Mouse (Mus musculus) olfactory bulb, adult 2 months (tissue): ENCODE data around the gene Kpnb1. TPM values are rescaled to one million over a fixed set of nuclear protein-coding genes. Genes with fewer than 3 reads are reported as not detected.

ENCODE experiments used
- H3K27ac ChIP-seq: fragments of 200-500 bp; 2 replicates; pipeline ENCODE4 v1.5.1; 2012; ENCODE audit warnings: low read depth, low read length; ENCODE audit not compliant: insufficient read depth
- H3K4me1 ChIP-seq: fragments of 200-500 bp; 2 replicates; pipeline ENCODE4 v1.6.1; 2012; ENCODE audit warnings: low read length; ENCODE audit not compliant: control insufficient read depth, insufficient read depth
- H3K4me3 ChIP-seq: fragments of 200-500 bp; 2 replicates; pipeline ENCODE4 v1.5.1; 2012; ENCODE audit warnings: mild to moderate bottlenecking, low read depth, low read length, moderate library complexity; ENCODE audit not compliant: insufficient read depth
- CTCF ChIP-seq: fragments of 200-500 bp; IDR thresholded peaks from 2 replicates; pipeline ENCODE4 v1.5.1; 2012; ENCODE audit warnings: low read depth, mild to moderate bottlenecking, low read length, moderate library complexity; ENCODE audit not compliant: insufficient read depth
- POLR2A ChIP-seq: fragments of 200-500 bp; IDR thresholded peaks from 2 replicates; pipeline ENCODE4 v1.6.1; 2012; ENCODE audit warnings: mild to moderate bottlenecking, low read depth, low read length, moderate library complexity; ENCODE audit not compliant: insufficient read depth
- WGBS: fragments of 180-500 bp; shearing (Covaris S2); methylation state at CpG from one replicate; pipeline ENCODE4 v1.1.7; 2018; 5-methylcytosine and 5-hydroxymethylcytosine counted together
- polyA plus RNA-seq: library from polyadenylated mRNA; stranded (reverse); fragments of >200 nt; gene quantifications from 2 replicates; pipeline ENCODE4 v1.2.4, GENCODE M21; 2012; ENCODE audit warnings: low replicate concordance; ENCODE audit not compliant: missing spikeins, insufficient read depth, insufficient read length

Gene Kpnb1
- polyA plus RNA-seq, 1 experiment = not detected

DNA sequence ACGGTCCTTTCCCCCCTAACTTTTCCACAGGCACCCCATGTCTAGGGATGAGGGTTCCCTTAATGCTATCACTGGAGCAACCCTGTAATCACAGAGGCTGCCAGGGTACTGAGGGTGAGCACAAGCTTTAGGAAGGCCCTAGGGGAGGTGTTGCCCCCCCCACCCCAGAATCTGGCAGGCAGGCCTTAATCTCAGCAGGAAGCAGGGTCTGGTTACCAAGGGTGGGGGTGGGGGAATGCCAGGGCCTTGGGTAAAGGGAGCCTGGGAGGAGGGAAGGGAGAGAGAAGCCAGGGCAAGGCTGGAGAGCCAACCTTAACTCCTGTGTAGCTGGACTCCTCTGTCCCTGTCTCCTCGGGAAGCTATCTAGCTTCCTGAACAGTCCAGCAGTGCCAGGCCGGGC, 67.0 kb downstream of the Kpnb1 start:
- Histone ChIP-seq H3K4me1 (no peaks in the 10 kb centered on the region), H3K4me3 (no peak overlapping the region), H3K27ac (no peak overlapping the region)
- TF ChIP-seq CTCF = no peak
- no peak for TF ChIP-seq POLR2A
- 87% methylated on average over 3 of the region's 3 CpGs for WGBS

DNA sequence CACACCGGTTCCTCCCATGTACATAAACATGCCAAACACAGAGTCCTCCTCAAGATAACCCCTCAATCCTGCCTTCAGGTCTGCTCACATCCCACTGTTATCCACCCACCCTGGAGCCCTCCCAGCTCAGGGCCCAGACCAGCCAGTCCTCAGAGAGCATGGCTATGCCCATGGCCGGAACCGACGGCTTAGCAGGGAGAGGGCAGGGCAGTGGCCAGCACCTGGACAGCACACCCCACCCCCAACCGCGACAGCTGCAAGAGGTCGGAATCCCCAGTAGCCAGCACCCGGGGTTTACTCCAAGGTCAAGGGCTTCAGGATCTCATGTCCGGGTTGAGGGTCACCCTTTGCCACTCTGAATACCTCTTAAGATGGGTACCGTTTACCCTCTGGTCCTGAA, 67.5 kb downstream of the Kpnb1 start:
- no peak for TF ChIP-seq CTCF
- no peak for TF ChIP-seq POLR2A
- WGBS = 79% methylated on average over 10 of the region's 10 CpGs
- H3K4me1 ChIP-seq = no peaks in the 10 kb centered on the region
- H3K27ac ChIP-seq = no peak overlapping the region
- no peak overlapping the region for H3K4me3 ChIP-seq

DNA sequence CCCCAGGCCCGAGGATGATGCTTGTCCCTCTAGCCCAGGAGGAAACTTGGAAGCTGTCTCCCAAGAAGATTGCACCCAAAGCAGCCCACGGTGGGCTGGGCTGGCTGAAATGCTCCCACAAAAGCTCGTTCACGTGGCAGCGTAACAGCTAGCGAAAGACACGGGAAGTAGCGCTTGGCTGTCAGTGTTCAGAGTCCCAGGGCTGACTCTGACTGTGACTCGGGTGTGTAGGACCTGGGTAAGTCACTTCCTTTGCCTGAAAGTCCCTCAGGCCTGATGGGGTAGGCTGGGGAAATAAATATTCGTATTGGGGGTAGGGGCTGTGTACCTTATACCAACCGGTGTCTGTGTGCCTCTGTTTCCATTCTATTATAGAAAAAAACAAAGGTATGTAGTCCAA, 71.9 kb downstream of the Kpnb1 start:
- TF ChIP-seq POLR2A (no peak), CTCF (no peak)
- 13% methylated on average over 11 of the region's 11 CpGs for WGBS
- no peak overlapping the region for H3K4me3 ChIP-seq
- H3K4me1 ChIP-seq = peaks cover 8% of the 10 kb centered on the region
- H3K27ac ChIP-seq = no peak overlapping the region

DNA sequence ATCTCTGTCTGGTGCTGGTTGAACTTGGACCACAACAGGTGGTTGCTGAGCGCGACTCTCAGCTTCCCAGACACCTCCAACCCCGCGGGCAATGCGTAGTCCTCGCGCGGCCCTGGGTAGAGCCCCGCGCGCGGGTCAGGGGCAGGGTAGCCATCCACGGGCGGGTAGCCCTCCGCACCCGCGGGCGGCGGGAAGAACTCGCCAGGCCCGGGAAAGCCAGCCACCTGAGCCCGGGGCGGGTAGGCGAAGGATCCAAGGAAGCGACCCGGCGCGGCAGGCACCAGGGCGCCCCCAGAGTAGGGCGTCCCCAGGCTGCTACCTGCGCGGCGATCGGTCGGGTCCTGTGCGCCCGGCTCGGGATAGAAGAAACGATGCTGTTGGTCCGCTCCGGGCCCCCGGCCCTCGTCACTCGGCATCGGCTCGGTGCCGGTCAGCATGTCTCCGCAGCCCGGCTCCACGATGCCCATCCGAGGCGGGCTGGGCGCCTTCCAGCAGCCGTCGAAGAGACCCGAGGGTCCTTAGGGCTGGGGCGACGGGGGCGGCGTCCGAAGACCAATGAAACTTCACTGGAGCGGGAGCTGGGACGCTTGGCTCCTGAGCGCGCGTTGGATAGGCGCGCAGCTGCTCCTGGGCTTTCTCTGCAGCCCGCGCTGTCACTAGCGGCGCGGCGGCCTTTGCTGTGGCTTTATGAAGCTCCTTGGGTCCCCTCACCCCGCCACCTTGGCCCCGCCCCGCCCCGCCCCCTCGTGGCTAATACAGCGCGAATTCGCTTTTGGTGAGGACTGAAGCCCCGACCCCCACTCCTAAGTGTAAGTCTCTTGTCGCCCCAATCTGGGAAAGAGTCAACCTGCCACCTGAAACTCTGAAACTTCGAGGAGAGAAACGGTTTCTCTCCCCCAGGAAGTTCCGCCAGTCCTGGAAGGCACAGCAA, 72.7 kb downstream of the Kpnb1 start, which contains the start of gene Tbx21:
Gene Tbx21 (minus strand): TSS at position 661 of the 931 bp plus-strand sequence.
- WGBS = under 1% methylated on average over 87 of the region's 87 CpGs
- Histone ChIP-seq H3K27ac (no peak within 1 kb of the TSS), H3K4me3 (peak within 1 kb of the TSS; percentile 22), H3K4me1 (peaks cover 8% of the 10 kb centered on the region)
- TF ChIP-seq CTCF = no peak
- TF ChIP-seq POLR2A = no peak

DNA sequence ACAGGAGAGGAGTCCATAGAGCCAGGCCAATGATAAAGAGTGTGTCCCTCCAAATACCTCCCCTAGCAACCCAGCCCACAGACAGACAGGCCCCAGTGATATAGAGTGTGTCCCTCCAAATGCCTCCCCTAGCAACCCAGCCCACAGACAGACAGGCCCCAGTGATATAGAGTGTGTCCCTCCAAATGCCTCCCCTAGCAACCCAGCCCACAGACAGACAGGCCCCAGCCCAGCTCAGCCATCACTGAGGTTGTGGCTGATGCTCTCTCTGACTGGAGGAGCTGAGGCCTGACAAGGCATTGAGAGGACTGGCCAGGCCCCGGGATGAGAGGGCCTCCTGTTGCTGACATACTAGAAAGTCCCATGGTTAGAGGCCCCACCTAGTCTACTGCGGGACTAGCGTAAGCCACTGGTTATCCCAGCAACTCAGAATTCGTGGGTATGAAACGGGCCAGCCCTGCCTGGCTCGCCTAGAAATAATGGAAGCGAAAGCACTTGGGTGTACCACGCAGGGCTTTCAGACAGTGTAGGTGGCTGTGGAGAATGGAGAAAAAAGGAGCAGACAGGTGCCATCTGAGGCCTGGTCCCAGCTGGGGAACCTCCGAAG, 75.1 kb downstream of the Kpnb1 start:
- Histone ChIP-seq H3K4me1 (peaks cover 14% of the 10 kb centered on the region), H3K4me3 (no peak overlapping the region), H3K27ac (no peak overlapping the region)
- 94% methylated on average over 9 of the region's 9 CpGs for WGBS
- TF ChIP-seq CTCF (no peak), POLR2A (no peak)

Other genes starting within 250 kb of the Kpnb1 start
- gene Pnpo, start 243.9 kb downstream of the Kpnb1 start, polyA plus RNA-seq = not detected in 2 replicates
- not detected in 2 replicates for gene Sp2, start 204.9 kb downstream of the Kpnb1 start, polyA plus RNA-seq
- not detected in 2 replicates for gene Sp6, start 174.5 kb downstream of the Kpnb1 start, polyA plus RNA-seq
- not detected in 2 replicates for gene Scrn2, start 157.9 kb downstream of the Kpnb1 start, polyA plus RNA-seq
- not detected in 2 replicates for gene Lrrc46, start 146.5 kb downstream of the Kpnb1 start, polyA plus RNA-seq
- gene Mrpl10, start 146.3 kb downstream of the Kpnb1 start, polyA plus RNA-seq = not detected in 2 replicates
- gene Osbpl7, start 137.3 kb downstream of the Kpnb1 start, polyA plus RNA-seq = not detected in 2 replicates
- gene Tbx21, start 72.5 kb downstream of the Kpnb1 start, polyA plus RNA-seq = not detected in 2 replicates
- not detected in 2 replicates for gene Tbkbp1, start 36.4 kb downstream of the Kpnb1 start, polyA plus RNA-seq
- gene Npepps, start 92.8 kb upstream of the Kpnb1 start, polyA plus RNA-seq = 421 TPM in 1 of 2 replicates, not detected in the other
- not detected in 2 replicates for gene Mrpl45, start 127.8 kb upstream of the Kpnb1 start, polyA plus RNA-seq
- gene Gpr179, start 164.2 kb upstream of the Kpnb1 start, polyA plus RNA-seq = not detected in 2 replicates
- gene Socs7, start 174.7 kb upstream of the Kpnb1 start, polyA plus RNA-seq = not detected in 2 replicates
- not detected in 2 replicates for gene Arhgap23, start 227.7 kb upstream of the Kpnb1 start, polyA plus RNA-seq